Mouse (Mus musculus): Measurements from ENCODE around the gene Yes1. TPM values are rescaled to one million over a fixed set of nuclear protein-coding genes. Genes with fewer than 3 reads are reported as not detected.
"Not testable (repeated sequence)": the region's sequence is repeated elsewhere in the genome, so short reads cannot be mapped to it uniquely, and the experiment has no call there.

Gene Yes1
- polyA plus RNA-seq, 1 experiment from 2014 or later, result 39.2 TPM

DNA sequence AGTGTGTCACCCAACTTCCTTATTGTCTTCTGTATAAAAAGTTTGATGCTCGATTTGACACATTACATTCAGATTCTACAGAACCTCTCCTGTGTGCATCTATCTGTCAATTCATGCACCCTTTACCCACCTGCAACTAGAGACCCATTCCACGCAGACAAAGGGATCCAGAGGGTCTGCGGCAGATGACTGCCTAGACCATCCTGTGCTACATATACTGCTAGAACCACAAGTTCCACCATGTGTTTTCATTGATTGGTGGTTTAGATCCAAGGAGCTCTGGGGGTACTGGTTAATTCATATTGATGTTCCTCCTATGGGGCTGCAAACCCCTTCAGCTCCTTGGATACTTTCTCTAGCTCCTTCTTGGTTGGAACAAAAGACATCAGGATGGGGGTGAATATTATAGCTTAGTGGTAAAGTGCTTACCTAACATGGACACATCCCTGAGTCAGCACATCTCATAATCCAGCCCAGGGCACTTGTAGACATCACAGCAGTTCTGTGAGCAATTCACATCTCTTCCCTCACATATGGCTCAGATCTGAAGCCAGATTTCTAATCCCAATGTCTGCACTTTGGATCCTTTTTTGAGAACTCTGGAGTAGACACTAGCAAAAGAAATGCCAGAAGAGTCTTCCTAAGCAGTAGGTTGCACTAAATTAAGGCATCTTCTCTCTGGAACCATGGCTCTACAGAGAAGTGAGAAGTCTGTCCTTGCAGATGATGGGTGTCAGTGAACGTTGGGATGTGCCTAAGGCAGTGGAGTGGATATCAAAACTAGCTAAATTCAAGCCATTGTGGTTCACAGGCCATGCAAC lies 101.5 kb downstream of the Yes1 start:
- H3K9ac ChIP-seq, result no peak overlapping the region
- H3K4me1 ChIP-seq, result no peaks in the 10 kb centered on the region
- H3K4me3 ChIP-seq, result peak overlapping the region; percentile 59; the same call in 1 of the 2 replicates
- peak overlapping the region; percentile 67; the same call in 1 of the 2 replicates for H3K4me2 ChIP-seq (replicated peaks)
- H3K36me3 ChIP-seq, result no peaks in the 10 kb centered on the region
- no peak overlapping the region for H3K27ac ChIP-seq
- WGBS, result 73% methylated on average over 4 of the region's 4 CpGs
- H3K9me3 ChIP-seq, result no peaks in the 10 kb centered on the region
- no peaks in the 10 kb centered on the region for H3K27me3 ChIP-seq
- ATAC-seq (ENCODE audit: insufficient number of reproducible peaks, insufficient read depth, low FRiP score, low TSS enrichment), result no peak

DNA sequence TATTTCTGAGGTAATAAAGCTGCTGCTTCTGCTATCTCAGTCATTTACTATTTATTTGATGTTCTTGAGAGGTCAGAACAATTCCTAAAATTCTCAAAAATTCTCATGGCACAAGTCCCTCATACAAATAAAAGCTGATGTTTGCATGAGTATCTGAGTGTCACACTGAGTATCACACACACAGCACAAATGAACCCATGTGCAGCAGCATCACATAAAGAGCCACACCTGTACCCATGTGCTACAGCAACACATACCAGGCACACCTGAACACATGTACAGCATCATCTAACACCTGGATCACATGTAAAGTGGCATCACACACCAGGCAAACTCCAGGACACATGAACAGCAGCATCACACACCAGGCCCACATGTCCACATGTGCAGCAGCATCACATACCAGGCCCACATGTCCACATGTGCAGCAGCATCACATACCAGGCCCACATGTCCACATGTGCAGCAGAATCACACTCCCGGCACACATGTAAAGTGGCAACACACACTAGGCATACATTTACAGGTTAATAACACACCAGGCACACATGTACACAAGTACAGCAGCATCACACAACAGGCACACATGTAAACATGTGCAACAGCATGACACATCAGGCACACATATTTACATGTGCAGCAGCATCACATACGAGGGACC lies 102.2 kb downstream of the Yes1 start:
- peak; percentile 9; the same call in 1 of the 2 replicates for ATAC-seq (ENCODE audit: insufficient number of reproducible peaks, insufficient read depth, low FRiP score, low TSS enrichment)
- Histone ChIP-seq H3K9ac (peak overlapping the region; percentile 59), H3K36me3 (no peaks in the 10 kb centered on the region)

DNA sequence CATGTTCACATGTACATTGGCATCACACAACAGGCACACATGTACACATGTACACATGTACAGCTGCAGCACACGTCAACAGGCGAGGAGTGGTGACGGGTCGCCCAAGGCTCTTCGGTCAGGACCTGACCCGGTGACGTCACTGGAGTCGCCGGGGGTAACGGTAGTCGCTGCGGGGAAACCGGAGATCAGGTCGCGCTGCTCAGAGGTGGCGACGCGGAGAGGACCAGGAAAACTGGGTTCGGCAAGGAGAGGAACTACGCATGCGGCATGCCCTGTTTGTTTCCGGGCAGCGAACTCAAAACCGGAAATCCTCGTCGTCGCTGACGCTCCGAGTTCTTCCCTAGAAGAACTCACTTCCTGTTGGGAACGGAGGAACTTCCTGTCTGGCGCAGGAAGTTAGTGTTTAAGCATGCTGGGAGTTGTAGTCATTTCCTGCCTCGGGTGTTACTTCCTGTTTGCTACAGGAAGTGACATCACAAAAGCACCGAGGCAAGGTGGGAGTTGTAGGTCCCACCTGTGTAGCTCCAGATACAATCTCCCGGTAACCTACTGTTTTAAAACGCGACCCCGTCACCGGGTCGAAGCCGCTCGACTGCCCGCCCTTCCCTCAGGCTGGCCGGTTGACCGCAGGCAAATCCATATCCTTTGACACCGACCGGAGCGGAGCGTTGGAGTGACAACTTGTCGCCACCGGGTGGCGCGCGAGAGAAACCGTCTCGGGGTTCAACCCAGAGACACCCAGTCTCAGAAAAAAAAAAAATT lies 102.9 kb downstream of the Yes1 start:
- Histone ChIP-seq H3K36me3 (no peaks in the 10 kb centered on the region), H3K27ac (peak overlapping the region; percentile 83)
- WGBS, result under 1% methylated on average over 55 of the region's 55 CpGs

More for the DNA sequence above, 102.2 kb downstream of the Yes1 start:
- H3K4me1 ChIP-seq, result no peaks in the 10 kb centered on the region
- peak overlapping the region; percentile 59 for H3K4me3 ChIP-seq
- WGBS, result 28% methylated on average over 2 of the region's 2 CpGs
- peak overlapping the region; percentile 67 for H3K4me2 ChIP-seq (replicated peaks)
- peak overlapping the region; percentile 83 for H3K27ac ChIP-seq
- no peaks in the 10 kb centered on the region for H3K9me3 ChIP-seq
- H3K27me3 ChIP-seq, result no peaks in the 10 kb centered on the region

GRCm38 (mm10) chr5:32717726-32718125 lies 106.8 kb downstream of the Yes1 start:
- no peaks in the 10 kb centered on the region for H3K27me3 ChIP-seq
- 52% methylated on average over 1 of the region's 1 CpGs for WGBS
- no peak overlapping the region for H3K27ac ChIP-seq
- H3K36me3 ChIP-seq, result no peaks in the 10 kb centered on the region
- ATAC-seq (ENCODE audit: insufficient number of reproducible peaks, insufficient read depth, low FRiP score, low TSS enrichment), result no peak
- no peak overlapping the region for H3K4me3 ChIP-seq
- no peak overlapping the region for H3K4me2 ChIP-seq (replicated peaks)
- H3K9me3 ChIP-seq, result no peaks in the 10 kb centered on the region
- no peak overlapping the region for H3K9ac ChIP-seq
- no peaks in the 10 kb centered on the region for H3K4me1 ChIP-seq

More for the DNA sequence above, 102.9 kb downstream of the Yes1 start:
- Histone ChIP-seq H3K4me1 (no peaks in the 10 kb centered on the region), H3K9ac (peak overlapping the region; percentile 59), H3K4me2 (replicated peaks) (peak overlapping the region; percentile 67), H3K27me3 (no peaks in the 10 kb centered on the region), H3K4me3 (peak overlapping the region; percentile 59), H3K9me3 (no peaks in the 10 kb centered on the region)
- ATAC-seq (ENCODE audit: insufficient number of reproducible peaks, insufficient read depth, low FRiP score, low TSS enrichment), result peak; percentile 97

- H3K36me3 ChIP-seq, result no peaks in the 10 kb centered on the region
- H3K9ac ChIP-seq, result no peak overlapping the region
- no peaks in the 10 kb centered on the region for H3K9me3 ChIP-seq
- no peaks in the 10 kb centered on the region for H3K4me1 ChIP-seq
- ATAC-seq (ENCODE audit: insufficient number of reproducible peaks, insufficient read depth, low FRiP score, low TSS enrichment), result no peak
- no peak overlapping the region for H3K27ac ChIP-seq
- no peak overlapping the region for H3K4me3 ChIP-seq
- H3K4me2 ChIP-seq (replicated peaks), result no peak overlapping the region
- H3K27me3 ChIP-seq, result no peaks in the 10 kb centered on the region
- WGBS, result 45% methylated on average over 6 of the region's 6 CpGs
Measured at GRCm38 (mm10) chr5:32718916-32719315, 107.9 kb downstream of the Yes1 start.

GRCm38 (mm10) chr5:32720416-32720815 lies 109.4 kb downstream of the Yes1 start:
- no peaks in the 10 kb centered on the region for H3K36me3 ChIP-seq
- H3K27me3 ChIP-seq, result no peaks in the 10 kb centered on the region
- no peak overlapping the region for H3K9ac ChIP-seq
- no peaks in the 10 kb centered on the region for H3K4me1 ChIP-seq
- H3K27ac ChIP-seq, result no peak overlapping the region
- WGBS, result 73% methylated on average over 9 of the region's 9 CpGs
- no peak for ATAC-seq (ENCODE audit: insufficient number of reproducible peaks, insufficient read depth, low FRiP score, low TSS enrichment)
- no peaks in the 10 kb centered on the region for H3K9me3 ChIP-seq
- H3K4me2 ChIP-seq (replicated peaks), result no peak overlapping the region
- no peak overlapping the region for H3K4me3 ChIP-seq

DNA sequence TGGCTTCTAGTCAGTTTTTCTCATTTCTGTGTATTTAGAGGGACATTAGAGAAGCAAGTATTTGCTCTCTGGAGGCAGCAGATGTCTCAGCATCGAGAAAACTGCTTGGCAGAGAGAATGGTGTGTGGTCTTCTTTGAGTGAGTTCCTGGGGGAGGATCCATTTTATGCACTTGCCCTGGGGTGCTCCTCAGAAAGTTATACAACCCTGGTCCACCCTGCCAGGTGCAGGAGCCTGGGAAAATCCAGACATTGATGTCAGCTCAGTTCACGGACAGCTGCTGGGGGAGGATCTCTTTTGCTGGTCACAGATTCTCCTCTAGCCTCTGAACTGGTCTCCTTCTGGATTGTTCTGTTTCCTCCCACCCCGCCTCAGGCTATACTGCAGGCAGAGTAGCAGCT lies 110.3 kb downstream of the Yes1 start:
- Histone ChIP-seq H3K9ac (no peak overlapping the region), H3K27ac (no peak overlapping the region), H3K27me3 (no peaks in the 10 kb centered on the region), H3K4me3 (no peak overlapping the region), H3K9me3 (no peaks in the 10 kb centered on the region), H3K4me1 (no peaks in the 10 kb centered on the region), H3K4me2 (replicated peaks) (no peak overlapping the region), H3K36me3 (no peaks in the 10 kb centered on the region)
- 60% methylated on average over 3 of the region's 3 CpGs for WGBS
- no peak for ATAC-seq (ENCODE audit: insufficient number of reproducible peaks, insufficient read depth, low FRiP score, low TSS enrichment)

- H3K27me3 ChIP-seq, result no peaks in the 10 kb centered on the region
- H3K36me3 ChIP-seq, result no peaks in the 10 kb centered on the region
- no peaks in the 10 kb centered on the region for H3K4me1 ChIP-seq
- H3K27ac ChIP-seq, result no peak overlapping the region
- ATAC-seq (ENCODE audit: insufficient number of reproducible peaks, insufficient read depth, low FRiP score, low TSS enrichment), result no peak
- no peak overlapping the region for H3K4me3 ChIP-seq
- no peak overlapping the region for H3K9ac ChIP-seq
- no peak overlapping the region for H3K4me2 ChIP-seq (replicated peaks)
- H3K9me3 ChIP-seq, result no peaks in the 10 kb centered on the region
- 68% methylated on average over 7 of the region's 7 CpGs for WGBS
Measured at GRCm38 (mm10) chr5:32722263-32722662, 111.3 kb downstream of the Yes1 start.

- not testable (repeated sequence) for H3K9ac ChIP-seq; ATAC-seq (ENCODE audit: insufficient number of reproducible peaks, insufficient read depth, low FRiP score, low TSS enrichment); H3K27ac ChIP-seq; H3K27me3 ChIP-seq; H3K4me3 ChIP-seq; H3K9me3 ChIP-seq; H3K4me2 ChIP-seq (replicated peaks); H3K4me1 ChIP-seq; H3K36me3 ChIP-seq
- 78% methylated on average over 8 of the region's 8 CpGs for WGBS
Measured at GRCm38 (mm10) chr5:32722711-32723110, 111.7 kb downstream of the Yes1 start.

DNA sequence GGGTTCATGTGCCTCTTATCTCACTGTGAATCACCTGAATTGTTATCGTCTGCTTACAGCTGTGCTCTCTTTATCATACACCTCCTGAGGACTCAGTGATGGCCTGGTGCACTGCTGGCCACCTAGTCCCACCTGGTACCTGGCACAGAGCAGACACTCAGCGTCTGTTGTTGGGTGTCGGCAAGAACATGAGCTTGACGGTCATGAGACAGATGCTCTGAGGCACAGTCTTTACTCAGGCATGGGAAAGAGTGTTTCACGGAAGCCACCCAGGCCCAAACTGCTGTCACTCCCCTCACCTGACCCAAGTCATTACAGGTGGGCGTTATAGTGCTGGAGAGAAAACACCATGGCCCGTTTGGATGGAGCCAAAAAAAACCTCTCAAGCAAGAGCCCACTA lies 113.0 kb downstream of the Yes1 start:
- no peak overlapping the region for H3K4me3 ChIP-seq
- H3K4me1 ChIP-seq, result no peaks in the 10 kb centered on the region
- no peaks in the 10 kb centered on the region for H3K9me3 ChIP-seq
- no peaks in the 10 kb centered on the region for H3K27me3 ChIP-seq
- H3K27ac ChIP-seq, result no peak overlapping the region
- H3K36me3 ChIP-seq, result no peaks in the 10 kb centered on the region
- 89% methylated on average over 7 of the region's 7 CpGs for WGBS
- H3K4me2 ChIP-seq (replicated peaks), result no peak overlapping the region
- no peak for ATAC-seq (ENCODE audit: insufficient number of reproducible peaks, insufficient read depth, low FRiP score, low TSS enrichment)
- no peak overlapping the region for H3K9ac ChIP-seq

- H3K4me2 ChIP-seq (replicated peaks); H3K9ac ChIP-seq; H3K27ac ChIP-seq; ATAC-seq (ENCODE audit: insufficient number of reproducible peaks, insufficient read depth, low FRiP score, low TSS enrichment); H3K36me3 ChIP-seq; H3K27me3 ChIP-seq; H3K4me1 ChIP-seq; H3K9me3 ChIP-seq; H3K4me3 ChIP-seq: not testable (repeated sequence)
- WGBS, result 69% methylated on average over 3 of the region's 3 CpGs
Measured at GRCm38 (mm10) chr5:32725397-32725796, 114.4 kb downstream of the Yes1 start.
